In the genomic region with DNA sequence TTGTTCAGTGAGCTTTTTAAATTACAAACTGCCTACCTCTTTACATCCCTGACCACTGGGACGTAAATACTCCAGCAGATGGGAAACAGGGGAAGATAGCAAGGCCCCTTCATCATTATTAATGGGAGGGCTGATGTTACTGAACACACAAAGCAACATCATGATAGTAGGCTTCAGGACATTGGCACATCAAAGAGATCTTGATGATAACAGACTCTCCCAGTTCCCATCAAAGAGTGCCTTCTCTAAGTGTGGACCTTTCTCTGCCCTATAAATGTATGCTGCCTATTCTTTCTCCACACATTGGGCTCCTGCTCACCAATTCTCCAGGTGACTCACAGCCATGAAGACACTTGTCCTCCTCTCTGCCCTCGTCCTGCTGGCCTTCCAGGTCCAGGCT, we compare ENCODE assay signal across 12 mouse cellular contexts. TPM values are rescaled to one million over a fixed set of nuclear protein-coding genes. Genes with fewer than 3 reads are reported as not detected.
"Had no signal": no experiment of that assay in that cellular context is flagged by ENCODE, and none has a peak within 500 bp of the region (broad histone marks: within the 10 kb centered on the region; RNA-seq: fewer than 3 reads in every experiment).

A gene (plus strand): TSS at position 301 of the 400 bp plus-strand sequence.

RNA-seq across cellular contexts. Expression of the gene that starts here (rescaled TPM):
- polyA plus RNA-seq: neural tube, embryonic 12.5 days; neural tube, embryonic 13.5 days; neural tube, embryonic 14.5 days; neural tube, embryonic 15.5 days; spleen, adult 2 months; stomach, embryonic 14.5 days; stomach, embryonic 16.5 days; stomach, postnatal 0 days; testis, adult 2 months; thymus, adult 2 months; thymus, postnatal 0 days; urinary bladder, adult 2 months had no signal
